Mouse (Mus musculus) embryonic fibroblast, embryonic 13.5 days (primary cell): ENCODE data around the gene Lingo1. TPM values are rescaled to one million over a fixed set of nuclear protein-coding genes. Genes with fewer than 3 reads are reported as not detected.

Experiments
- H3K27ac ChIP-seq: 2 replicates; pipeline ENCODE4 v1.5.1; 2012; ENCODE audit warnings: low read length, control low read depth, inconsistent platforms; ENCODE audit not compliant: insufficient read depth
- H3K4me1 ChIP-seq: 2 replicates; pipeline ENCODE4 v1.6.1; 2011; ENCODE audit warnings: low read length; ENCODE audit not compliant: control insufficient read depth, insufficient read depth
- H3K4me3 ChIP-seq: 2 replicates; pipeline ENCODE4 v1.5.1; 2011; ENCODE audit warnings: mild to moderate bottlenecking, control low read depth, low read length; ENCODE audit not compliant: insufficient read depth
- CTCF ChIP-seq: IDR thresholded peaks from 2 replicates; pipeline ENCODE4 v1.5.1; 2011; ENCODE audit warnings: mild to moderate bottlenecking, control low read depth, low read length, moderate library complexity, borderline replicate concordance; ENCODE audit not compliant: insufficient read depth
- POLR2A ChIP-seq: IDR thresholded peaks from 2 replicates; pipeline ENCODE4 v1.6.1; 2011; ENCODE audit warnings: low read depth, mild to moderate bottlenecking, control low read depth, low read length, moderate library complexity
- polyA plus RNA-seq: library from polyadenylated mRNA; stranded (reverse); fragments of >200 nt; gene quantifications from 2 replicates; pipeline ENCODE4 v1.2.4, GENCODE M21; 2011; ENCODE audit warnings: low read depth; ENCODE audit not compliant: missing spikeins, insufficient read length

Lingo1 gene
- polyA plus RNA-seq, 1 experiment = 3.7 TPM

DNA sequence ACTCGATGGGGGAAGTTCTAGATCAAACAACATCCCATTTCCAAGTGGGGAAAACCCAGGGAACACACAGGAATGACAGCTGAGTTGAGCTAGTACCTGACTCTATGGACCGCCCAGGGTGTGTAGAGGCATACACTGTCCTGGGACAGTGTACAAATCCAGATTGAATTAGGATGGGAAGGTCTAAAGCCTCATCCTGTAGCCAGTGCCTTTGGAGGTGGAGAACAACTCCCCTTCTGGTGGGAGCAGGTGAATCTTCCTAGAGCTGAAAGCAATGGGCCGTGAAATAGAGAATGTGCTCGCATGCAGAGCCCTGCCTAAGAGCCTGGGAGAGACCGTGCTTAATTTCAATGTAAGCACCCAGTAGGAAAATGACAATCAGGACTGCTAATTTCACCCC lies 185.8 kb downstream of the Lingo1 start:
- Histone ChIP-seq H3K4me1 (no peaks in the 10 kb centered on the region), H3K4me3 (no peak overlapping the region), H3K27ac (no peak overlapping the region)
- TF ChIP-seq CTCF (no peak), POLR2A (no peak)

DNA sequence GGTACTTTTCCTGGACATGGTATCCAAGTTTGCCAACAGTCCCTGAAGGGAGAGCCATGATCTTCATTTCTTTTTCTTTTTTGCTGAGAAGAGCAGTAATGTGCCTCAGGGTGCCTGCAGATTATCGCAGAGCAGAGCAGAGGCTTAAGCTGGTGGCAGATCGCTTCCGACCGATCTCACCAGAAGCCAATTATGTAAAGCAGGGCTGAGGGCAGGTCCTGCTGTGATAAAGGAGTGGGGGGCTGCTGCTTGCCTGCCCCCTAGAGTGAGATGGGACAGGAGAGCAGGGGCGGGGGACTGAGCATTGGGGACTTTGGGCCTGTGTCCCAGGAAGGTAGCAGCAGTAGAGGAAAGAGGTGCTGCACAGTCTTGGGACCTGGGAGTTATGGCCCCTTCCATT lies 186.8 kb downstream of the Lingo1 start:
- TF ChIP-seq POLR2A (no peak), CTCF (no peak)
- no peak overlapping the region for H3K27ac ChIP-seq
- no peaks in the 10 kb centered on the region for H3K4me1 ChIP-seq
- no peak overlapping the region for H3K4me3 ChIP-seq

DNA sequence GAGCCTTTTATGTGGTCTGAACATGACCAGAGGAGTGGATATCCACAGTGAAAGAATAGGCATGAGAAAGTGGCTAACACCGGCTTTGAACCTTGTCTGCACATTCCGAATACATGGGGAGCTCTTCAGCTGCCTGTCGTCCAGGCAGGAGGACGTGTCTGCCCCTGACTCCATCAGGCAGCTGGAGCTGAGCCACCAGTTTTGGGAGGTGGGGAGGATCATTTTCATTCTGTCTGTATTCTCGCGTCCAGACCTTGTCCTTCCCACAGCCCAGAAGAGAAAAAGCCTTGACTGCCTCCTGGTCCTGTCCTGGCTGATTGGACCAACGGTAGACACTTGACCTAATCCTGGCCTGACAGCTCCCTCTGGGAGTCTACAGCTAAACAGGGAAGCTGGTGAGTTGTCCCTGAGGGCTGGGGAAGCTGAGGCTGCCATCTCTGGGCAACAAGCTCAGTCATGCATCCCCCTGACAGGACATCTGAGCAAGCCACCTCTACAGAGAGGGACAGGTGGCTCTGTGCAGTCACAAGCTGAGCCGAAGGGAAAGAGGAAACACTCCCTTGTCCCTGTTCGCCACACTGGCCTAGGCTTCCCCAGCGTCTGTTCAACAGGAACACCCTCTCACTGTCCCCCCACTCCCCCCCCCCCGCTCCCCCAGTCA lies 187.4 kb downstream of the Lingo1 start:
- Histone ChIP-seq H3K4me1 (no peaks in the 10 kb centered on the region), H3K4me3 (no peak overlapping the region), H3K27ac (no peak overlapping the region)
- TF ChIP-seq CTCF (no peak), POLR2A (no peak)

DNA sequence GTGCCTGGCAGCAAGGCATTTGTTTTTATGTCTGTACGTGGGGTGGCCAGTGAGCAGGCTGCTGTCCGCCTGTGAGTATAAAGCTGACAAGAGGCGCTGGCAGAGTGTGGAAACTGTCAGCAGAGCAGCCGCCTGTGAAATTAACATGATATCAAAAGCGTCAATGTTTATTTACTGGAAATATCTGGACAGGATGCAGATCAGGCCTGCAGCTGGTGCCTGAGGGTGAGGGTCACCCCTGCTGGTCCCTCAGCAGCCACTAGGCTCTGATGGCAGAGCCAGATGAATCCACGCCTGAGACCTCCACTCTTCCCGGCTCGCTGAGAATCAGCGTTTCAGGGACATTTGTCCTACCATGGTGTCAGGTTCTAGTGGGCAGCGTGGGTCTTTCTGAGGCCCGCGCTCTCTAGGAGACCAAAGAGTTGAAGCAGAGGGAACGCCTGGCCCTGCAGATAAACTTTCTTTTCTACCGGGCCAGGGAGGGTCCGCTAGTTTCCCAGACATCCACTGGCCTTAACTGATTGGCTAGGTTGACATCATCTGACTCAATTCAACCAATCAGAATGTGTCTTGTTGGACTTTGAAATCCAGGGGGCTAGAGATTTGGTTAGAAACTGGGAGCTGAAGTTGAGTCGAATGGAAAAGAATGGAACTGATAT lies 190.1 kb downstream of the Lingo1 start:
- Histone ChIP-seq H3K27ac (no peak overlapping the region), H3K4me1 (no peaks in the 10 kb centered on the region), H3K4me3 (no peak overlapping the region)
- TF ChIP-seq CTCF = no peak
- no peak for TF ChIP-seq POLR2A

DNA sequence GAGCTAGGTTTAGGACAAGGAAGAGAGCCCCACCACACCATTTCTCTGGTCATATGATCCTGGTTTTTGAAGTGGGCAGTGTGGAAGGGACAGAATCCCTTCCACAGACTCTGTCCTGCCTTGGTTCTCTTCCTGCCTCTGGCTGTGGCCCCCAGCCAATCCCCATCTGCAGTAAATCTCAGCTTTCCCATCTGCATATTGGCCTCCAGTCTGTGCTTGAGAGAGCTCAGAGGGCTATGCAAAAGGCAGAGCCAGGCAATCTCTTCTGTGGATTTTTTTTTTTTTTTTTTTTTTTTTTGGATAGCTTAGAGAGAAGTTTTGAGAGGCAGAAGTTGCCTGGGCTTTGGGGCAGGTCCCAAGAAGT lies 190.8 kb downstream of the Lingo1 start:
- Histone ChIP-seq H3K4me3 (no peak overlapping the region), H3K4me1 (no peaks in the 10 kb centered on the region), H3K27ac (no peak overlapping the region)
- TF ChIP-seq POLR2A (no peak), CTCF (no peak)

DNA sequence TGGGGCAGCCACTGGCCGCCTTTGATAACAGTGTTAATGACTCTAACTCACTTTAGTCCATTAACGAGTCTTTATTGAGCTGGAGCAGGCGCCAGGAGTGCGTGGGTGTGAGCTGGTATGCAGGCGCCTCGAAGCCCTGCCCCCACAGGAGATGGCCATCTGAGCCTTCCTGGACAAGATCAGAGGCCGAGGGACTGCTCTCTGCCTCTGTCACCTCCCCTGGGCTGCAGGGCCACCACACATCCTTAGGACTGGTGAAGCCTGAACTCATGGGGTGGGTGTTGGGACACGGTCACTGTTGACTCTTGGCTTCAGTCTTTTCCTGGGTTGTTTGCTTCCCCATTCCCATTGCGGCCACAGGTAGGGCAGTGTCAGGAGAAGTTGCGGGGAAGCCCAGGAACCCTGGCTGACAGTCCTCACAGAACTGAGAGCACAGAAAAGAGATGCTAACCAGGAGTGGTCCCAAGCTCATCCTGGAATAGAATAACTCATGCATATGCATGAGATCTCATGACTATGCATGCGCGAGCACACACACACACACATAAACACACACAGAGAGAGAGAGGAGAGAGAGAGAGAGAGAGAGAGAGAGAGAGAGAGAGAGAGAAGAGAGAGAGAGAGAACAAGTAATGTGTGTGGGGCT lies 191.3 kb downstream of the Lingo1 start:
- Histone ChIP-seq H3K4me3 (no peak overlapping the region), H3K27ac (no peak overlapping the region), H3K4me1 (no peaks in the 10 kb centered on the region)
- TF ChIP-seq CTCF = no peak
- TF ChIP-seq POLR2A = no peak

DNA sequence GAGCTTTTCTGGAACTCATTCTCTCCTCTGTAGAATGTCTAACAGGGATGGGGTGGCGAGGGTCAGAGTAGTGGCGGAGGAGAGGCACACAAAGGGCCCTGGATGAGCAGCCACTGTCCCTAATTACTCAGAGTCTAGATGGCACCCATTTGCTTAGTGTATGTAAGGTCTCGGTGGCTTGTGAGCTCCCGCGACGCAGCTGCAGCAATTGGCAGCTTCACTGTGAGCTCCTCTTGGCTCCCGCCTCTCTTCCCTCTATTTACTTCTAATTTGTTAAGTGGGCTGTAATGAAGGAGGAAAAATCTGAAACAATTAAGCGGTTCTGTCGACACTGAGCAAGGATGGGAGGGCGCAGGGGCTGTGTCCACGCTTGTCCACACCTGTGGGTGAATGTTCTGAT lies 195.6 kb downstream of the Lingo1 start:
- TF ChIP-seq CTCF = no peak
- TF ChIP-seq POLR2A = no peak
- Histone ChIP-seq H3K4me3 (no peak overlapping the region), H3K4me1 (no peaks in the 10 kb centered on the region), H3K27ac (no peak overlapping the region)

DNA sequence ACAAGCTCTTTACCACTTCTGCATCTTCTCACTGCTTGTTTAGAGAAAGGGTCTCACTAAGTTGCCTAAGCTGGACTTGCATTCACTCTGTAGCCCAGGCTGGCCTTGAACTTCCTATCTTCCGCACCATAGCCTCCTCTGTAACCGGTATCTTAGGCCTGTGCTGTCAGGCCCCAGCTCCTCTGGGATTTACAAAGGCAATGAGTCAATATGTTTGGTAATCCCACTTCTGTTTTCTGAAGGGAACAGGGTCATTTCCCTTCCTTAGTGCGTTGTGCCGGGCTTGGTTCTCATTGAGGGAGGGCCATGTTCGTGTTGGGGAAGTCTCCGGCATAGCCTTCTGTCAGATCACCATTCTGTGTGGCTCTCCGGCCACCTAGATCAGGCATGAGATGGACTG lies 203.6 kb downstream of the Lingo1 start:
- no peak for TF ChIP-seq CTCF
- TF ChIP-seq POLR2A = no peak
- no peak overlapping the region for H3K27ac ChIP-seq
- H3K4me3 ChIP-seq = no peak overlapping the region
- no peaks in the 10 kb centered on the region for H3K4me1 ChIP-seq

DNA sequence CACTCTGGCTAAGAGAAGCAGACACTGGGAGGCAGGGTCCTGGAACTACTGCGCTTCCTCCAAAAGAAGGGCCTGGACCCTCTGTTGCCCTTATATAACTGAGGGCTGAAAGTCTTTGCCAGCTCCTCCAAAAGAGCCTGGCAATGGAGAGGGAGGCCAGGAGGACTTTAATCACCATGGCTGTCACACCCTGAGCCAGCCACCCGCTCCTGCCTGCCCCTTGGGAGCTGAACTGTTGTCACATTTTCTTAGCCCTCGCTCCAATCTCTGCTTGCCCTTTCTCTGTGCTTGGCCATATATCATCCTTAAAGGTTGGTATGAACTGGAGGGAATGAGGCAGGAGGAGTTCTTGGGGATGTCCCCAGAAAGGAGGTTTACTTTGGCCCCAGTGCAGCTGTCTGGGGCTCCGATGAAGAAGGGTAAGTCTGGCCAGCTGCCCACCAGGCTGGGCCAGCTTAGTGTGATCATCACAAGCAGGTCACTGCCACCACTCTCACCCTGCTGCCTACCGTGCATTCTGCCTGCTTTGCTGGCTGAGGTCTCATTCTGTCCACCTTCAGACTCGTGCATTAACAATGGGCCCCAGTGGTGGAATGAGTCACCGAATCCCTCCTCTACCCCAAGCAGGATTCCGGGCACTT lies 204.9 kb downstream of the Lingo1 start:
- Histone ChIP-seq H3K4me3 (no peak overlapping the region), H3K4me1 (no peaks in the 10 kb centered on the region), H3K27ac (no peak overlapping the region)
- no peak for TF ChIP-seq CTCF
- no peak for TF ChIP-seq POLR2A

DNA sequence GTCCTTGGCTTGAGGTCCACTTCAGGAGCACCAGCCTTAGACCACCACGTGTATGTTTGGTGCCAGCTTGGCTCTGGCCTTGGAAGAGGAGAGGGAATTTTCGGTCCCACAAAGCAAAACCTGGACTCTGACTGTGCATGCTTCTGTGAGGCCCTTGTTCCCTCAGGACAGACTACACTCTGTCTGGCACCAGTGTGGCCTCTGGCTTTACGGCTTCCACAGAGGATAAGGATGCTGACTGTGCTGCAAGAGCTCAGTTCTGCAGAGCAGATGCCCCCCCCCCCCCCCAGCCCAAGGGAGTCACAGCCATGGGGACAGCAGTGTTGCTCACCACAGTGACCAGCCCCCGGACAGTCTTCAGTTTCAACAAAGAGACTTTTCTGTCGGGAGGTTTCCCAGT lies 206.5 kb downstream of the Lingo1 start:
- TF ChIP-seq CTCF (no peak), POLR2A (no peak)
- no peak overlapping the region for H3K27ac ChIP-seq
- H3K4me1 ChIP-seq = no peaks in the 10 kb centered on the region
- H3K4me3 ChIP-seq = no peak overlapping the region
